Mouse (Mus musculus): Measurements from ENCODE around the gene Gas2.

- TF ChIP-seq HCFC1 (IDR thresholded peaks at IDR 0.05; ENCODE audit: borderline replicate concordance, insufficient read depth, low read length) (no peak), ZNF384 (IDR thresholded peaks at IDR 0.05; ENCODE audit: low read depth, low read length) (no peak)
Measured at GRCm38 (mm10) chr7:51937337-51937736, 75.5 kb downstream of the Gas2 start.

Data from ES-E14 (cell line).